Mouse (Mus musculus) CH12.LX (cell line): ENCODE data around the gene Mettl21c.
A peak's percentile ranks its signal among the peaks of the same experiment; 100 is the strongest.

Source experiments
- BHLHE40 ChIP-seq: IDR thresholded peaks from 2 replicates; pipeline ENCODE4 v1.6.1; 2011; ENCODE audit warnings: mild to moderate bottlenecking, low read depth, low read length, improper control_type of control experiment
- CTCF ChIP-seq, 2 experiments: IDR thresholded peaks in 1 of 2; conservative IDR thresholded peaks in 1 of 2; 2 replicates each; pipeline ENCODE4 v1.5.1; 2011 to 2012; ENCODE audit warnings: low read depth in 2 of 2, low read length in 2 of 2, improper control_type of control experiment in 1 of 2, inconsistent platforms in 1 of 2, mild to moderate bottlenecking in 1 of 2, moderate library complexity in 1 of 2
- E2F4 ChIP-seq: IDR thresholded peaks from 2 replicates; pipeline ENCODE4 v1.6.1; 2011; ENCODE audit warnings: low read depth, low read length, improper control_type of control experiment; ENCODE audit not compliant: insufficient replicate concordance
- EP300 ChIP-seq: IDR thresholded peaks from 2 replicates; pipeline ENCODE4 v1.6.1; 2011; ENCODE audit warnings: low read length, improper control_type of control experiment
- ETS1 ChIP-seq: conservative IDR thresholded peaks from 2 replicates; pipeline ENCODE4 v1.6.1; 2012; ENCODE audit warnings: low read depth, mild to moderate bottlenecking, inconsistent platforms, low read length, improper control_type of control experiment, moderate library complexity
- GABPA ChIP-seq: IDR thresholded peaks from 2 replicates; pipeline ENCODE4 v1.6.1; 2012; ENCODE audit warnings: low read depth, low read length, improper control_type of control experiment, inconsistent platforms; ENCODE audit not compliant: insufficient replicate concordance
- MAFK ChIP-seq: IDR thresholded peaks from 2 replicates; pipeline ENCODE4 v1.6.1; 2011; ENCODE audit warnings: low read length, improper control_type of control experiment; ENCODE audit not compliant: insufficient replicate concordance
- MEF2A ChIP-seq: IDR thresholded peaks from 2 replicates; pipeline ENCODE4 v1.6.1; 2014; ENCODE audit warnings: low read depth, mild to moderate bottlenecking, inconsistent platforms, low read length, improper control_type of control experiment, borderline replicate concordance
- MXI1 ChIP-seq: IDR thresholded peaks from 2 replicates; pipeline ENCODE4 v1.6.1; 2011; ENCODE audit warnings: mild to moderate bottlenecking, low read depth, low read length, improper control_type of control experiment
- POLR2A ChIP-seq: IDR thresholded peaks from 2 replicates; pipeline ENCODE4 v1.6.1; 2011; ENCODE audit warnings: low read depth, mild to moderate bottlenecking, improper control_type of control experiment, low read length
- POLR2AphosphoS2 ChIP-seq: IDR thresholded peaks from 2 replicates; pipeline ENCODE4 v1.6.1; 2011; ENCODE audit warnings: low read depth, low read length, improper control_type of control experiment
- RCOR1 ChIP-seq: conservative IDR thresholded peaks from 2 replicates; pipeline ENCODE4 v1.6.1; 2012; ENCODE audit warnings: low read depth, mild to moderate bottlenecking, inconsistent platforms, low read length, improper control_type of control experiment
- TCF12 ChIP-seq: IDR thresholded peaks from 2 replicates; pipeline ENCODE4 v1.6.1; 2014; ENCODE audit warnings: low read depth, mild to moderate bottlenecking, inconsistent platforms, low read length, improper control_type of control experiment
- USF1 ChIP-seq: IDR thresholded peaks from 2 replicates; pipeline ENCODE4 v1.6.1; 2014; ENCODE audit warnings: low read depth, mild to moderate bottlenecking, inconsistent platforms, low read length, improper control_type of control experiment

DNA sequence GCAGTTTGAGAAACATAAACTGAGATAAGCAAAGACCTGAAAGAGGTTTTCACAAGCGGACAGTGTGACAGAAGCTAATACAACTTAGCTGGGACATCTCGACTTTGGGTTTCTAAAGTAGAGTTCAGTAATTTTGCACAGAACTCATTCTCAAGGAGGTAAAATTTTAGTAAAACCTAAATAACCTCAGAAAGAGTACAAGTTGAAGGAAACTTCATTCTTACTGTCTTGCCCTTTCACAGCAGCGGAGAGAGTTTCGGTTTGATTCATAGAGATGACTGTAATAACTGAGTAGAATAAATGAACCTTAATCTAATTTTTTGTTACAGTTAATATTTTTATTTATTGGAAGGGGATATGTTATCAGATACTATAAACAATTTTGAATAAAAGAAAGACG is 13.1 kb upstream of the Mettl21c start:
- TF ChIP-seq POLR2A (no peak), ETS1 (no peak), CTCF (conservative IDR thresholded peaks at IDR 0.05 in 1 of 2, IDR thresholded peaks at IDR 0.05 in 1 of 2; ENCODE audit: low read depth in 2 of 2, low read length in 2 of 2) (no peak), MEF2A (no peak), POLR2AphosphoS2 (no peak), USF1 (no peak), RCOR1 (no peak), TCF12 (no peak), EP300 (0 out of 2 replicates have a peak, but pooled peaks have one; percentile 26), GABPA (no peak), MXI1 (no peak), E2F4 (no peak), MAFK (no peak), BHLHE40 (no peak)
